Mouse (Mus musculus) forebrain, embryonic 12.5 days (tissue): Measurements from ENCODE around the gene Sgk2. TPM values are rescaled to one million over a fixed set of nuclear protein-coding genes. Genes with fewer than 3 reads are reported as not detected.
"Not testable (repeated sequence)": the region's sequence is repeated elsewhere in the genome, so short reads cannot be mapped to it uniquely, and the experiment has no call there.

Experiments used
- ATAC-seq: fragments of 200-750 bp; cut with Nextera tagmentation; 2 replicates; pipeline ENCODE4 v1.8.0; 2017; ENCODE audit warnings: moderate TSS enrichment; ENCODE audit not compliant: low FRiP score
- H3K27ac ChIP-seq: fragments of 300-500 bp; sonication (generic); 2 replicates; pipeline ENCODE4 v1.5.1; 2016; ENCODE audit warnings: mild to moderate bottlenecking
- H3K27me3 ChIP-seq: fragments of 300-500 bp; sonication (generic); 2 replicates; pipeline ENCODE4 v1.6.1; 2016; ENCODE audit warnings: mild to moderate bottlenecking
- H3K36me3 ChIP-seq: fragments of 300-500 bp; sonication (generic); replicated peaks from 2 replicates; pipeline ENCODE4 v1.6.1; 2016; ENCODE audit warnings: mild to moderate bottlenecking
- H3K4me1 ChIP-seq: fragments of 300-500 bp; sonication (generic); 2 replicates; pipeline ENCODE4 v1.6.1; 2016
- H3K4me2 ChIP-seq: fragments of 300-500 bp; sonication (generic); 2 replicates; pipeline ENCODE4 v1.6.1; 2016; ENCODE audit warnings: mild to moderate bottlenecking, moderate library complexity
- H3K4me3 ChIP-seq: fragments of 300-500 bp; sonication (generic); replicated peaks from 2 replicates; pipeline ENCODE4 v1.5.1; 2016; ENCODE audit warnings: mild to moderate bottlenecking
- H3K9ac ChIP-seq: fragments of 300-500 bp; sonication (generic); 2 replicates; pipeline ENCODE4 v1.6.1; 2016; ENCODE audit warnings: mild to moderate bottlenecking
- H3K9me3 ChIP-seq: fragments of 300-500 bp; sonication (generic); 2 replicates; pipeline ENCODE4 v1.6.1; 2016
- WGBS: fragments of 180-500 bp; shearing (Covaris S2); methylation state at CpG from one replicate; pipeline ENCODE4 v1.1.7; 2016; 5-methylcytosine and 5-hydroxymethylcytosine counted together
- polyA plus RNA-seq: library from polyadenylated mRNA; unstranded; fragments of >200 nt; fragmentation: Nextera tagmentation; extraction: Ambion mirVana; gene quantifications from 2 replicates; pipeline ENCODE4 v1.2.1, GENCODE M21; 2016

Gene Sgk2
- polyA plus RNA-seq, 1 experiment from 2014 or later, result not detected

GRCm38 (mm10) chr2:163051691-163052090, 64.6 kb downstream of the Sgk2 start:
- H3K27me3 ChIP-seq, result no peaks in the 10 kb centered on the region
- 60% methylated on average over 1 of the region's 1 CpGs for WGBS
- ATAC-seq, result no peak

GRCm38 (mm10) chr2:163052101-163052500, 65.0 kb downstream of the Sgk2 start:
- no peak overlapping the region for H3K4me2 ChIP-seq
- H3K27me3 ChIP-seq, result no peaks in the 10 kb centered on the region
- peaks cover 32% of the 10 kb centered on the region for H3K4me1 ChIP-seq
- no peaks in the 10 kb centered on the region for H3K9me3 ChIP-seq
- peaks cover 6% of the 10 kb centered on the region for H3K36me3 ChIP-seq
- H3K4me3 ChIP-seq, result no peak overlapping the region
- 38% methylated on average over 4 of the region's 4 CpGs for WGBS
- H3K9ac ChIP-seq, result no peak overlapping the region
- H3K27ac ChIP-seq, result no peak overlapping the region
- no peak for ATAC-seq

More at GRCm38 (mm10) chr2:163051691-163052090, 64.6 kb downstream of the Sgk2 start:
- Histone ChIP-seq H3K36me3 (peaks cover 10% of the 10 kb centered on the region), H3K9me3 (no peaks in the 10 kb centered on the region), H3K4me1 (peaks cover 30% of the 10 kb centered on the region), H3K4me3 (no peak overlapping the region), H3K27ac (no peak overlapping the region), H3K9ac (no peak overlapping the region), H3K4me2 (no peak overlapping the region)

- H3K4me3 ChIP-seq, result no peak overlapping the region
- 0 out of 2 replicates have a peak, but pooled peaks cover 5% of the 10 kb centered on the region for H3K36me3 ChIP-seq
- no peak overlapping the region for H3K27ac ChIP-seq
- ATAC-seq, result no peak
- H3K9ac ChIP-seq, result no peak overlapping the region
- no peak overlapping the region for H3K4me2 ChIP-seq
- no peaks in the 10 kb centered on the region for H3K27me3 ChIP-seq
- peaks cover 32% of the 10 kb centered on the region for H3K4me1 ChIP-seq
- H3K9me3 ChIP-seq, result no peaks in the 10 kb centered on the region
- 53% methylated on average over 4 of the region's 4 CpGs for WGBS
Measured at GRCm38 (mm10) chr2:163052826-163053225, 65.7 kb downstream of the Sgk2 start.

- Histone ChIP-seq H3K4me1 (peaks cover 30% of the 10 kb centered on the region), H3K27me3 (no peaks in the 10 kb centered on the region), H3K4me3 (peak within 1 kb of the TSS; percentile 75), H3K36me3 (no peaks in the 10 kb centered on the region), H3K4me2 (peak within 1 kb of the TSS; percentile 98), H3K27ac (peak within 1 kb of the TSS; percentile 68), H3K9ac (peak within 1 kb of the TSS; percentile 77), H3K9me3 (no peaks in the 10 kb centered on the region)
- 1% methylated on average over 47 of the region's 48 CpGs for WGBS
- ATAC-seq, result peak; percentile 99
Measured at GRCm38 (mm10) chr2:163054335-163054840, 67.3 kb downstream of the Sgk2 start, which contains the start of gene Mybl2. Gene Mybl2 (plus strand): TSS chr2:163054687.

- Histone ChIP-seq H3K9me3 (no peaks in the 10 kb centered on the region), H3K9ac (peak overlapping the region; percentile 77), H3K4me2 (peak overlapping the region; percentile 98), H3K4me3 (peak overlapping the region; percentile 75), H3K27ac (peak overlapping the region; percentile 68), H3K36me3 (no peaks in the 10 kb centered on the region), H3K27me3 (no peaks in the 10 kb centered on the region), H3K4me1 (peaks cover 30% of the 10 kb centered on the region)
- WGBS, result under 1% methylated on average over 33 of the region's 38 CpGs
- peak; percentile 12; the same call in 1 of the 2 replicates for ATAC-seq
Measured at GRCm38 (mm10) chr2:163054891-163055494, 67.9 kb downstream of the Sgk2 start.

- Histone ChIP-seq H3K9me3 (no peaks in the 10 kb centered on the region), H3K4me2 (peak overlapping the region; percentile 98), H3K27ac (no peak overlapping the region), H3K4me1 (peaks cover 30% of the 10 kb centered on the region), H3K36me3 (no peaks in the 10 kb centered on the region), H3K9ac (peak overlapping the region; percentile 77), H3K27me3 (no peaks in the 10 kb centered on the region), H3K4me3 (peak overlapping the region; percentile 75)
- ATAC-seq, result no peak
- 31% methylated on average over 5 of the region's 5 CpGs for WGBS
Measured at GRCm38 (mm10) chr2:163055715-163056114, 68.6 kb downstream of the Sgk2 start.

GRCm38 (mm10) chr2:163056584-163056983, 69.5 kb downstream of the Sgk2 start:
- Histone ChIP-seq H3K9me3 (no peaks in the 10 kb centered on the region), H3K27ac (no peak overlapping the region), H3K4me3 (no peak overlapping the region), H3K4me2 (peak overlapping the region; percentile 98; the same call in 1 of the 2 replicates), H3K27me3 (no peaks in the 10 kb centered on the region), H3K36me3 (no peaks in the 10 kb centered on the region), H3K4me1 (peaks cover 30% of the 10 kb centered on the region), H3K9ac (no peak overlapping the region)
- 91% methylated on average over 9 of the region's 9 CpGs for WGBS
- ATAC-seq, result no peak

- not testable (repeated sequence) for H3K9ac ChIP-seq, H3K4me2 ChIP-seq, H3K27me3 ChIP-seq, H3K9me3 ChIP-seq, ATAC-seq, H3K27ac ChIP-seq, H3K4me3 ChIP-seq
- H3K36me3 ChIP-seq, result peaks cover 17% of the 10 kb centered on the region
- peaks cover 25% of the 10 kb centered on the region for H3K4me1 ChIP-seq
- WGBS, result 87% methylated on average over 7 of the region's 7 CpGs
Measured at GRCm38 (mm10) chr2:163058981-163059380, 71.9 kb downstream of the Sgk2 start.

- no peak overlapping the region for H3K4me3 ChIP-seq
- H3K4me1 ChIP-seq, result peaks cover 13% of the 10 kb centered on the region
- peaks cover 29% of the 10 kb centered on the region for H3K36me3 ChIP-seq
- WGBS, result 87% methylated on average over 6 of the region's 6 CpGs
- no peak overlapping the region for H3K27ac ChIP-seq
- no peak overlapping the region for H3K4me2 ChIP-seq
- no peak for ATAC-seq
- no peaks in the 10 kb centered on the region for H3K9me3 ChIP-seq
- no peak overlapping the region for H3K9ac ChIP-seq
- H3K27me3 ChIP-seq, result no peaks in the 10 kb centered on the region
Measured at GRCm38 (mm10) chr2:163060630-163061029, 73.5 kb downstream of the Sgk2 start.

- Histone ChIP-seq H3K4me1 (peaks cover 5% of the 10 kb centered on the region; the same call in 1 of the 2 replicates), H3K4me3 (no peak overlapping the region), H3K36me3 (peaks cover 35% of the 10 kb centered on the region), H3K27me3 (no peaks in the 10 kb centered on the region), H3K9ac (no peak overlapping the region), H3K27ac (no peak overlapping the region), H3K4me2 (no peak overlapping the region), H3K9me3 (no peaks in the 10 kb centered on the region)
- 79% methylated on average over 8 of the region's 8 CpGs for WGBS
- ATAC-seq, result no peak
Measured at GRCm38 (mm10) chr2:163061203-163062118, 74.3 kb downstream of the Sgk2 start.

GRCm38 (mm10) chr2:163062119-163062508, 75.0 kb downstream of the Sgk2 start:
- Histone ChIP-seq H3K36me3 (peaks cover 37% of the 10 kb centered on the region), H3K4me2 (no peak overlapping the region), H3K9me3 (no peaks in the 10 kb centered on the region), H3K27me3 (no peaks in the 10 kb centered on the region), H3K9ac (no peak overlapping the region), H3K4me1 (no peaks in the 10 kb centered on the region), H3K27ac (no peak overlapping the region), H3K4me3 (no peak overlapping the region)
- ATAC-seq, result no peak
- 72% methylated on average over 6 of the region's 6 CpGs for WGBS
